Mouse (Mus musculus) B cell, adult 2 months (primary cell): Measurements from ENCODE around the gene Ppargc1a.

Experiments
- DNase-seq, 2 experiments: peaks; one replicate each; pipeline ENCODE4 v3.0.0; 2022

Ppargc1a gene

DNA sequence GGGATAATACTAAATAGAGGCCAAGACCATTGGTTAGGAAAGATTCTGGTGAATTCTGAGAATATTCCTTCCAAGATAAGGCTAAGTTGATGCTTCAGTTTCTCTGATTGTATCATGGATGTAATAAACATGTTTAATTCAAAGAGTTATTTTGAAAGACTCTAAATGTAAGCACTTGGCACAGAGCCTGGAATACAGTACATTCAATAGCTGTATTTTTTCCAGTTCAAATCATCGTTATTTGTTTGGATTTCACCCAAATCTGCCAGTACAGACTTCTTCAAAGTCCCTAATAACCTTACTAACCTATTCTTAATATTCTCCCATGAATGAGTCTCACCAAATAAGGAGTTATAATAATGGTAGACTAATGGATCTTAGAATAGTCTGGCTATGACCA is 157.5 kb downstream of the Ppargc1a start:
- DNase-seq: no peak

DNA sequence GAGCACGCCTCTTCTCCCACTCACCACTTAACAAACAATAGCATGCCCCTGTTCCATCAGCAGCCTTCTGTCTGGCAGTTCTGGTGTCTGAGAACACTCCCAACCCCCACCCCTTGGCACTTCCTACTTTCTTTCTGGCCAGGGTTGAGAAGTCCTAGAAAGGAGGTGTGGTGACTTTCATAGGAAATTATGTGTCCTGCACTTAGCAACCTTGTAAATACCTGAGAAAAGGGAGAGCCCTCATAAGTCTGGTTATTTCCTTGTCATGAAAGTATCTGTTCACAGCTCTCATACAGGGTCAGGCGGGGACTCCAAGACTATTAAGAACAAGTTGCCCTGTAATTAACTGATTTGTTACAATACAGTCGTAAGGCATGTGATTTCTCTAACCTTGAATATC is 161.1 kb downstream of the Ppargc1a start:
- DNase-seq: no peak
